Mouse (Mus musculus) gastrocnemius, postnatal 4 days (tissue): Measurements from ENCODE around the gene A430078G23Rik. TPM values are rescaled to one million over a fixed set of nuclear protein-coding genes. Genes with fewer than 3 reads are reported as not detected.

ENCODE experiments used
- DNase-seq, 2 experiments: peaks; one replicate each; pipeline ENCODE4 v3.0.0; 2021 to 2022; ENCODE audit warnings: low spot score in 2 of 2, mixed read lengths in 2 of 2
- total RNA-seq, 2 experiments: library from RNA; stranded (reverse); gene quantifications; 2 replicates each; pipeline ENCODE4 v1.2.3; 2021

The A430078G23Rik gene
- total RNA-seq, 2 experiments from 2014 or later: 0.39 to 0.49 TPM

DNA sequence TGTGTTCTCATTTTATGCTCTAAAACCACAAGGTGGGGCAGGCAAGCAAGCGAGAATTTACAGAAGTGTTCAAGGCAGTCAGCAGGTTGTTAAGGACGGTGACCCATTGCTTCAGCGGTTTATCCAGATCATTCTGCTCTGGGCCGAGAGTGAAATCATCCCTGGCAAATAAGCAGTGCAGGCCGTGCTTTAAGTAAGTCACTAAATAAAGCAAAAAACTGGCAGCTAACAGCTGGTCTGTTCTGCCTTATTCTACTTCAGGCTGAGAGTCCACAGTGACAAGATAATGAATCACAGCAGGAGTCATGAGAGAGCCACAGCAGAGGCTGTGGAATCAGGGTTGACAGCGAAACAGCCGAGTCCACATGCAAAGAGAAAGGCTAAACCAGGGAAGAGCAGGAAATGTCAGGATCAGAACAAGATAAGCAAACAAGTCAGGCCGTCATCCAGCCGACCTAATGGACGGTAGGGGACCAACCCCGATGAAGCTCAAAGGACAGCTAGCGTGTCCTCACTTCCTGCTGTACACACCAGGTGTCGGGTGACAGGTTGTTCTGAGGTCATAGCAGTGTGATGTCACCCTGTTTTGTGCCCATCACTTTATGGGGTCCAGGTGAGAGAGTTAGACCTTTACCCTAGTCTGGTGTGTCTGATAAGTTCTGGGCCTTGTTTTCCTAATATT is 4.9 kb upstream of the A430078G23Rik start:
- no peak for DNase-seq

DNA sequence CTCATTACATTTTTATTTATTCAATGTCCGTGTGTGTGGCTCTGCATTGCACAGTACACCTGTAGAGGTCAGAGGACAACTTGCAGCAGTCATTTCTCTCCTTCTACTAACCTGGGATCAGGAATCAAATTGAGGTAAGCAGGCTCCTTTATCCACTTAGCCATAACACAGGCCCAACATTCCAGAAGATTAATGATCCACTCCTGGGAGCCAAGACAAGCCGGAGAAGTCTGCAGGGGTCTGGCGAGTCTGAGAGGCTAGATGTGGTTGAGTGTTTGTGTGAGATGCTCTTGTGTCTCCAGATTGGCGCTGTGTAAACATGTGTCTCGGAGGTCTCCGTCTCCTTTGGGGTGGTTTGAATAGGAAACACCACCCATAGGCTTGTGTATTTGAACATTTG is 2.5 kb upstream of the A430078G23Rik start:
- DNase-seq: no peak

DNA sequence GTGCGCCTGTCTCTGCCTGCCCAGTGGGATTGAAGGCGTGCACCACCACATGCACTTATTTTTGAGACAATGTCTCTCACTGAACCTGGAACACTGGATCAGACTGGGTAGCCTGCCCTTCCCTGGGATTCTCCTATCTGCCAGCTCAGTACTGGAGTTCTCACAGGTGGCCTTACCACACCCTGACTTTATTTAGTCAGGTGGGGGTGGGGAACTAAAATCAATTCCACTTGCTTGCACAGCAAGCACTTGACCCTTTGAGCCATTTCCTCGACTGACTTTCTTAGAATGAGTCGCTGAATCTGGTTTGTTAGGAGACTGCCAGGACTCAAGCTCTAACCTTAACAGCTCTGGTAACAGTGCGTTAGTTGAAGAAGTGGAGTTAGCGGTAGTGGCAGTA is 500 bp upstream of the A430078G23Rik start:
- DNase-seq: no peak

DNA sequence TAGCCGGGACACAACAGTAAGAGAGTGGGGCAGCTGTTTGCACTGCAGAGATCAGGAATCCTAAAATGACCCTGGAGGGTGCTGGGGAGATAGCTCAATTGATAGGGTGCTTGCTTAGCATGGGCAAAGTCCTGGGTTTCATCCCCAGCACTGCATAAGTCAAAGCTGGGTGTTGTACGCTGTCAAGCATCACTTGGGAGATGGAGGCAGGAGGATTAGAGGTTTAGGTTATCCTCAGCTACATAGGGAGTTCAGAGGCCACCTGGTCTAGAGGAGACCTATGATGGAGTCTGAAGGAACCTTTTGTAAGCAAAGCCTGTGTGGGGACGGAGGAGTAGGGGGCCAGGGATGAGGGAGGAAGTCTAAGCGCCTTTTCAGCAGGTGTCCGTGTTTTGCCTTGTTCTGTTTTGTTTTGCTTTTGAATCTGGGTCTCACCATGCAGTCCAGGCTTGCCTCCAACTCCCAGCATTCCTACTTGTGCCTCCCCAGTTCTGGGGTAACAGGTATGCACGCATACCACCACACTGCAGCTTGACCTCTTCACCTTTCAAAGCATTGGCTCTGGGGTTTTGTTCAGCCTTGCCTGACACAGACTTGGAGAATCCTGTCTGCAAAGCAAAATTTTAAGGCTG is 712 bp downstream of the A430078G23Rik start:
- DNase-seq: no peak

DNA sequence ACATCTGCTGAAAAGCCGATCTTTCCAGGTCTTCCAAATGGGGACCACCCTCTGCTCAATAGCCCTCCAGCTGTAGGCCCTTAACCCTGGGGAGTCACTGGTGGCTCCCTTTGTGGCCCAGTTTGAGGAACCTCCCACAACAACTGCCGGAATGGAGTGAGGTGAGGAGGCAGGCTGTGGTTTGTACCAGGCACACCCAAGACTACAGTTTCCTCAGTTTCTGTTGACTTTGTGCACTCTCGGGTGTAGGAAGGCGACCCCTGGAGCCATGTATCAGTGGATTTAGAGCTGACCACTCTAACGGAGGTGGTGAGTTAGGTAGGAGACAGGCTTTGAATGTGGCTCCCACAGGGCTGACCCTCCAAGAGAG is 1.2 kb downstream of the A430078G23Rik start:
- DNase-seq: no peak

DNA sequence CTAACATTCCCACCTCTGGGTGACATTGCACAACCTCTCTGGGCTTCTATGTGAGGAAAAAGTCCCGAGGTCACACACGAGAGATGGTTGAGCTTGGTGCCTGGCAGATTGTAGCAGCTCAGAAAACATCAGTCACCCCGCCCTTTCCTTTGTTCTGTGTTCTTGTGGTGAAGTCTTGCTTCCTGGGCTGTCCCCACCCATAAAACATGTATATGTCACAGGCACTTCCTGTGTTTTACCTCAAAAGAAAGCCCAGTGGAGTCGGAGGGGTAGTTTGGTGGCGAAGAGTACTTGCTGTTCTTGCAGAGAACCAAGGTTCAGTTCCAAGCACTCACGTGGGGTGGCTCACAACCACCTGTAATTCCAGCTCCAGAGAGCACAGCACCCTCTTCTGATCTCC is 2.4 kb downstream of the A430078G23Rik start:
- DNase-seq: no peak

DNA sequence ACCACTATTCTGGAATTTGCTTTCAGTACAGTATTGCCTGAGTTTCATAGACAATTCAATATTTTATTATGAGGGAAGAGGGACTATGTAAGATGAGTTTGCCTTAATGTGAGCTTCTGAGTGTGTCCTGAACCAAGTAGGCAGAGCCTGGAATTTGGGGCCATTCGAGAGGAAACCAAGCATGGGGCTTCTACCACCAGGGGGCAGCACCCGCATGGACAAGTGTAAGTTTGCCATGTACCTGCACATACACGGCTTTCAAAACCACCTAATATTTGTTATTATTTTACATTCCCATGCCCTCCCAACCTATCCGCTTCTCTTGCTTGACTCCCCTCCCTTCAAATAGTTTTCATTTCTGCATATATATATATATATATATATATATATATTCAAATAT is 4.8 kb downstream of the A430078G23Rik start:
- peak; percentile 79 to 83 for DNase-seq

DNA sequence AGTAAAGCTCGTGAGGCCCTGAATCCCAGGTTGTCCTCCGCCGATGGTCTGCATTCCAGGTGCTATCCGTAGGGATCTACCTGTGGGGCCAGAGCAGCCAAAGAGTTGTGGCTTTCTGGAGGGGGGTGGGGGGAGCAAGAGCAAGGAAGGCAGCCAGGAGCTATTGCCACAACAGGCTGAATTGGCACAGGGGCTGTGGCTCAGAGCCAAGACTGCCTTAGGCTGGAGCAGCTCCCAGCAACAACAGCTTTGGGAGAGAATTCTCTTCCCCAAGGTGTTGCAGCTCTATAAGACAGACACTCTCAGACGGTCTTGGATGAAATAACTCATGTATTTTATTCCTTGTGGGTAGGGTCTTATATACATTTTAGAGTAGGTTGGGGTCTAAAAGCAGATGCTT is 13.9 kb downstream of the A430078G23Rik start:
- no peak for DNase-seq

DNA sequence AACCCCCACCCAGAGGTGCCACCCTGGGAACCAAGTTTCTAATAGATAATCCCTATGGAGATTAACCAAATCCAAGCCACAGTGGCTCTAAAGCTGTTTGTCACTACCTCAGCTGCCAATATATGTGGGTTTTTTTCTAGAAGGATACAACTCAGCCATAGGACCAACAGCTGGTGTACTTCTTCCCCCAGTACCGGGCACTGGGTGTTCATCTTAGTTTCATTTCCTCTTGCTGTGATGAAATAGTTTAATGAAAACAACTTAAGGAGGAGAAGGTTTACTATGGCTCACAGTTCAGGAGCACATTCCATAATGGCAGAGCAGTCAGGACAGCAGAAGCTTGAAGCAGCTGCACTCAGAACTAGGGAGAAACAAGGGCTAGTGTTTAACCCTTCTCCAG is 14.9 kb downstream of the A430078G23Rik start:
- DNase-seq: no peak

DNA sequence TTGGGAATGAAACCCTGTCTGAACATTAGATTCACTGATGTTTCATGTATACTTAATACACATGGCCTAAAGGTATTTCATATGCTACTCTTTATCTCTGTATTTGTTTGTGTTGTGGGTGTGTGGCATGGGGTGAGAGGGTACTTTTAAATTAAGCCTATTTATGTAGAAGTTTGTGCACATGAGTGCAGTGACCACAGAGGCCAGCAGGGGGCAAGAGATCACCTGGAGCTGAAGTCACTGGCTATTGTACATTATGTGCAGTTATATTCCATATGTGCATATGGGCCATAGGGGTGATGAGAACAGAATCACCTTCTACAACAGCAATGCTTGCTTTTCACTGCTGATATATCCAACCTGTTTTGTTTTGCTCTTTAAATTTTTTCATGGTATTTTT is 22.5 kb downstream of the A430078G23Rik start:
- DNase-seq: no peak

DNA sequence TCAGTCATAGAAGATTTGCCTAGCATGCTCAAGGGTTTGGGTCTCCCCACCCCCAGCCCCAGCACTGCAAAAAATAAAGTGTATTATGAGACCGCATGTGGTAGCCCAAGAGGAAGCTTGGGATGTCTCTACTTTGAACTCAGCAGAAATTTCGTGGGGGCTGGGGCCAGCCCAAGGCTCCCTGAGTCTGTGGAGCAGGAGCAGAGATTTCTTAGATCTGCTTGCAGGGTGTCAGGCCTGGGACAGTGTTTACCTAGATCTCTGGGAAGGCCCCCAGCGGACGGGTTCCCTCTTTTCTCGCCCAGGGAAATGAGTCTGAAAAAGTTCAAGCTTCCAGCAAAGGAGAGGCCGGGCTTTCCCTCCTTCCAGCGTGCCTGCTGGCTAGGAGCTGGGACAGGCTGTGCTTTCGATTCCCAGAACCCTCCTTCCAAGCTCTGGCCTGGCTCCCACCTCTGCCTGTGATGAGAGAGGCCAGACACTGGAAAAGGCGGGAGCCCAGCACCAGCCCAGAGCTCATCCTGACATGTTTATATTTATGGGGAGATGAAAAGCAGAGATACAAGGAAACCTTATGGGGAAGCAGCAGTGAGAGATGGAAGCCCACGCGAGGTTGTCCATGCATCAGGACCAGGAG is 23.5 kb downstream of the A430078G23Rik start:
- DNase-seq: peak; percentile 22 to 61

DNA sequence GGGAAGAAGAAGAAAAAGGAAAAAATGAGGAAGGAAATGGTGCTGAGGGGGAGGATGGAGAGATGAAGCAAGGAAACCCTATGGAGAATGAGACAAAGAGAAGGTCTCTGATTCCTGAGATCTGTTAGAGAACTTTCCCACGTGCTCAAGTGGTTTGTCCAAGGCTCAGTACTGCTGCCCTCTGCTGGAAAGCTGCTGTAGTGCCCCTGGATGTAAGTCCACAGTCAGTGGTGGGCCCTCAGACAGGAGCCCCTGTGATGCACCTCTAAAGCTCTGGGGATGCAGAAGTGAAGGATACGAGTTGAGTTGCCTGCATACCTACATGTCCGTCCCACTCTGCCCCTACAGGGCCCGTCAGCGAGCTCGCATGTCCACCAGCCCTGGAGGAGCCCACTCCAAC is 34.1 kb downstream of the A430078G23Rik start:
- DNase-seq: peak; percentile 37 to 63

DNA sequence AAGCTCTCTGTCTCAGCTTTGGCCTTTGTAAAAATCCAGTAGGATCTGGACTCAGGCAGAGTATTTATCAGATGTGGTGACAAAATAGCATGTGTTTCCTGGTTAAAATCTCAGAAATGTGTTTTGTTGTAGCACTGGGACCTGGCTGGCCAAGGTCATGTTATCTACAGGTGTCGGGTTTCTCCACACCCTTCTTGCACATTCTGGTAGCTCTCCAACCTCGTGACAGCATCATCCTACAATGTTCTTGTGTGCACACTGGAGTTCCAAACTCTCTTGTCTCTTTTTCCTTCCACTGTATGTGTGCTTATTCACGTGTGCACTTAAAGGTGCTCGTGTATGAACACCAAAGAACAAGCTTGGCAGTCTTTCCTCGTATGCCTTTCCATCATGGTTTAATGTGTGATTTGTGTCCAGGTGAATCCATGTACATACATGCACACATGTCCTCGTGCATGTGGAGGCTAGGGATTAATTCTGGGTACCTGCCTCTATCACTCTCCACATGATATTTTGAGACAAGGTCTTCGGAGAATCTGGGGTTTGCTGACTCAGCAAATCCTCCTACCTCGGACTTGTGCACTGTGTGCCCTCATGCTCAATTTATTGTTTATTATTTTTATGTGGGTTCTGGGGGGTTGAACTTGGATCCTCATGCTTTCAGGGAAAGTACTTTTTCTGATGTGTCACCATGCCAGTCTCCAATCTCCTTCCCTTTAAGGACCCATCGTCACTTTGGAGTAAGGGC is 35.5 kb downstream of the A430078G23Rik start:
- no peak for DNase-seq

DNA sequence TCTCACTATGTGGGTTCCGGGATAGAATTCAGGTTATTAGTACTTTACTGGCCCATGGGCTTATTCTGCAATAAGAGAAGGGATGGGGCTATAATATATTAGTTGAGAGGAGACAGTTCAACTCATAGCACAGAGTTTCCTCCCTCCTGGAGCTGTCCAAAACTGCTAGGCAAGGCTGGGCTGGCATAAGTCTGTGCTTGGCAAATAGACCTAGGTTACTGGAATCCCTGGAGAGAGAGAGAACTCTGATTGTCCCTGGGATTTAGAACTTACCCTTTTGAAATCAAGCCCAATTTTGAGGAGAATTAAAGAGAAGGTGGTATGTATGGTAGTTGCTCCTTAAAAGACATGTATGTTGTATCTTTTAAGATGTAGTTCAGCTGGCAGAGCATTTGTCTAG is 36.3 kb downstream of the A430078G23Rik start:
- no peak for DNase-seq

DNA sequence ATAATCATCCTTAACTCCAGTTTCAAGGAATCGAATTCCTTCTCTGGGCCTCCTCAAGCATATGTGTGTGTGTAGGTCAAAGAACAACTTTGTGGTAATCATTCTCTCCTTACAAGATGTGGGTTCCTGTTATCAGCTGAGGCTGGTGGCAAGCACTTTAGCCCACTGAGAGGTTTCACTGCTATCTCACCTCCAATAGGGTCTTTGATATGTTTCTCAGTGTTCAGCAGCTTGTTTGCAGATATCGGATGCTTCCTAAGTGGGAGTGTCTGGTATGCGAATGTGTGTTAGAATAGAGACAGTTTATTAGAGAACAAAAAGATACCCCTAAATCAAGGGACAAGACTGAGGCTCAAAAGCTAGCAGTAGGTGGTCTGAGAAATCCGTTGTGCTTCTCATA is 39.1 kb downstream of the A430078G23Rik start:
- no peak for DNase-seq

DNA sequence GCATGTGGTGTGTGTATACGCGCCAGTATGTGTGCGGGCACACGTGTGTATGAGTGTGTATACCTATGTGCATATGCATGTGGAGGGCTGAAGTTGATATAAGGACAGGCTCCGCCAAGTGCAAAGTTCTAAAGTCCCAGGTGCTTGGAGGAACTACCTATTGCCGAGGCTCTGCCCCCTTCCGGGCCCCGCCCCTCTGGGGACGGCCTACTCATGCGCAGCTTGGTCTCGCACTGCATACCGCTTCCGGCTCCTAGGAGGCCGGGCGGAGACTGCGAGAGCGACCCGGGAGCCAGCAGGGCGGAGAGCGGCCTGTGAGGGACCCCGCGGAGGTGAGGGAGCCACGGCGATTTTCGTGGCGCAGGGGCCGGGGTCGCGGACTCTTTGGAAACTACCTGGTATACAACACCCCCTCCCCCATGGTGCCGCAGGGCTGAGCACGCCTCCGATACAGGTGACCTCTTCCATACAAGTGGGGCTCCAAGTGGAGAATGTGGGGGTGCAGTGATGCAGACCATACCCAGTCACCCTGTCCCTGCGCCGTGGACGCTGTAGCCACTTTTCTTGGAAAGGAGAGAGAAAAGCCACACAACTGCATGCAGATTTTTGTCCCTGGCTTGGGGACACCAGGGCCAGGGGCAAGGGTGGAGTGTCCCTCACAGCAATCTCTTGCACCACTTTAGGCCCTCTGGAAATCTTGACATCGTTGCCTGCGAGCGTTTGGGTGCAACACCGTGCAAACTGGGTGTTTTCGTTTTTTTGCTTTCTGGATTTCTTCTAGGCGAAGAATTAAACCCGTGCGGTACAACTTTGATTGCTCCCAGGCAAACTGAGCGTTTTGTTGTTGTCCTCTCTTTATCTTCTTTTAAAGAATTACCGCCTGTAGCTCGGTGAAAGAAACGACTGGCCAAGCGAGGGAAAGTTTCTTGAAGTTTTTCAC is 39.8 kb downstream of the A430078G23Rik start, which contains the start of gene Arhgef18:
Gene Arhgef18, plus strand, starts transcription at position 236 of the 940 bp plus-strand sequence.
- DNase-seq: peak; percentile 80 to 86

DNA sequence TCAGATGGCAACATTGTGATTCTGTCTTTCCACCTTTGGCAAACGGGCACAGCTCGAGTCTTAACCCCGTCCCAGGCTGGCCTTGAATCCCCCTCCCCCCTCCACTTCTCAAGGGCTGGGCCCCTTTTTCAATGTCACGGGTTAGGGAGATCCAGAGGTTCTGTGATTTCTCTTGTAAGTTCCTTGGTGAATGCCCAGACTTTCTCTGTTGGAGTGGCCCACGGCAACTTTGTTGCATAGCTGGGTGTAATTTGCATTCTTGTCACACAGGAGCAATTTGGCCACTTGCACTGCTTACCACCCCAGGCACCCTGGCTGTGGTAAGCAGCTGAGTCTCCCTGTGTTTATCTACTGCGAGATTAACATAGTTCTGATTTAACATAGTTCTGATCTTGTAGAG is 41.4 kb downstream of the A430078G23Rik start:
- no peak for DNase-seq

DNA sequence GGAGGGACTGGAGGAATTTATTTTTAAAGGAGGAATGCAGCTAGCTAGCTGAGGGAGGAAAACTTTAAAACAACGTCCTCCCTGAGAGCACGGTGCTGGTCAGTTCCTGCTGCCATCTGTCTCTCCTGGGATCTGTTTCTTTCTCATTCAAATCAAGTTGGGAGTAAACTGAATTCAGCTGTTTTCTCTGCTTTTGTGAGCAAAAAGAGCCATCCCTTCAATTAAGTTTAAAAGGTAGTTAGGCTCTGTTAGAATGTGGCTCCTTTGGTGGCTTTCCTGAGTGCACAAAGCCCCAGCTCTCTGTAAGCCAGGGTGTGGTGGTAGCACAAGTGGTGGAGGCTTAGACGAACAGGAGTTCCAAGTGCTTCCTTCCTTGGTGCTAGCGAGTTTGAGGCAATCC is 42.0 kb downstream of the A430078G23Rik start:
- DNase-seq: no peak

DNA sequence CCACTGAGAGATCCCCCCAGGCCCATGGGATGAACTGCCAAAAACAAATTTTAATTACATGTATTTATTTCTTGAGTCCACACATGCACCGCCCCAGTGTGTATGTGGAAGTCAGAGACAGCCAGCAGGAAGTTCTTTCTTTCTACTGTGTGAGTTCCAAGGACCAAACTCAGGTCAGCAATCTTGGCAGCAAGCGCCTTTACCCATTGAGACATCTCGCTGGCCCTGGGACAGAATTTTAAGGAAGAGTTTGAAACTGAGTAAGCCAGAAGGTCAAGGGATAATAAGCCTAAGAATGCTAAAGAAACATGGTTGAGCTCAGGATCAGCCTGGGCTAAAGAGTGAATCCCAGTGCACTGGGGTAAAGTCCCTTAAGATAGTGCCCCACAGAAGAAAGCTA is 44.4 kb downstream of the A430078G23Rik start:
- no peak for DNase-seq

DNA sequence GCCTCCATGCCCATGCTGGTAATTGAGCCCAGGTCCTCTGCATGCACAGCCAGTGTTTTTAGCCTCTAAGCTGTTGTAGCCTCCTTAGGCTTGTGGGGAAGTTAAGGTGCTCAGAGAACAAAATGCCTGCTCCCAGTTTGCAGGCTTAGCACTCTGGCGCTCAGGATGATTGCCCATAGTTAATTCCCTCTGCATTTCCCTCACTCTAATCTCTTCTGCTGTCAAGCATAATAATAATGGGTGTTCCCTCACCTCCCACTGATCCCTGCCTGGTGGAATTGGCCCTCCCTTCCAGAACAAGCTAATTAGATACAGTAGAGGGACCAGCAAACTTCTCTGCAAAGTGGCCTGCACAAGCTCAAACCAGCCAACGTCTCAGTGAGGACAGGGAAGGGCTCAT is 47.3 kb downstream of the A430078G23Rik start:
- DNase-seq: no peak

DNA sequence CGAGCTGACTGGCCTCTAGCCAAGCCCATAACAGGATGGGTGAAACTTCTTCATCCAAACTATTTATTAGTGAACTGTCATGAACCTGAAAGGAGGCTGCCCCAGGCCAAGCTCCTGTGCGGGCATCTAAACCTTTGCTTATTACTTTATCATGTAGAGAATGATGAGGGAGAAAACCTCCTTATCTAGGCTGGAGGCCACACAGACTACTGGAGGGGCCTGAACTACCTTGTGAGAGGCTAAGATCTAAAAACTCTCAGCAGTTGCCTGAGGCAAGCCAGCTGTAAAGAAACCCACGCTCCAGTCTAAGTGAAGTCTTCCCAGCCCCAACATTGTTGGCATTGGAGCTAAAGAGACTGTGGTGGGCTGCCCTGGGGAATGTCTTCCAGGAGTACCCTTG is 54.2 kb downstream of the A430078G23Rik start:
- no peak for DNase-seq
